Mouse (Mus musculus) left cerebral cortex, postnatal 4 days (tissue): Measurements from ENCODE around the gene Agbl2. TPM values are rescaled to one million over a fixed set of nuclear protein-coding genes. Genes with fewer than 3 reads are reported as not detected.

Source experiments
- DNase-seq: peaks from one replicate; pipeline ENCODE4 v3.0.0-alpha.2; 2022
- intact Hi-C: fragments of 180-260 bp; cut with DNase I; formaldehyde crosslinking; loops from one replicate; pipeline ENCODE4 v1.15.1; 2025
- total RNA-seq, 2 experiments: library from RNA; stranded (reverse); gene quantifications; 2 replicates each; pipeline ENCODE4 v1.2.3; 2021

Gene Agbl2
- total RNA-seq: under 1 TPM; 0.36 to 0.66 TPM

GRCm38 (mm10) chr2:90782458-90782857, at the start of gene Agbl2:
Agbl2 (plus strand) TSS chr2:90782727.
- intact Hi-C loops: no loop called here
- peak; percentile 4 for DNase-seq

- DNase-seq: no peak
- intact Hi-C loops: no loop called here
These were observed 47.2 kb upstream of the Agbl2 start for GRCm38 (mm10) chr2:90735326-90735725.

GRCm38 (mm10) chr2:90738801-90739200, 43.7 kb upstream of the Agbl2 start:
- DNase-seq: no peak
- intact Hi-C loops: no loop called here

- intact Hi-C loops: no loop called here
- DNase-seq: no peak
These were observed 43.2 kb upstream of the Agbl2 start for GRCm38 (mm10) chr2:90739327-90739726.

- intact Hi-C loops: no loop called here
- DNase-seq: no peak
These were observed 42.6 kb upstream of the Agbl2 start for GRCm38 (mm10) chr2:90739921-90740320.

GRCm38 (mm10) chr2:90744285-90745052, 38.1 kb upstream of the Agbl2 start:
- DNase-seq: no peak
- intact Hi-C loops: no loop called here

GRCm38 (mm10) chr2:90745053-90745678, 37.4 kb upstream of the Agbl2 start, which contains the start of gene Fnbp4:
Fnbp4 (plus strand) TSS chr2:90745370.
- DNase-seq: peak; percentile 98

GRCm38 (mm10) chr2:90745740-90746537, 36.6 kb upstream of the Agbl2 start:
- intact Hi-C loops: no loop called here
- DNase-seq: peak; percentile 35

More at GRCm38 (mm10) chr2:90745053-90745678, 37.4 kb upstream of the Agbl2 start, which contains the start of gene Fnbp4:
- intact Hi-C loops: no loop called here

- intact Hi-C loops: no loop called here
- DNase-seq: no peak
These were observed 36.0 kb upstream of the Agbl2 start for GRCm38 (mm10) chr2:90746538-90746865.

GRCm38 (mm10) chr2:90747131-90747530, 35.4 kb upstream of the Agbl2 start:
- intact Hi-C loops: no loop called here
- no peak for DNase-seq

- intact Hi-C loops: loop anchor here (5.0 kb wide), 1 partner anchor 63 kb away; no protein-coding TSS in a partner anchor
- DNase-seq: no peak
These were observed 32.7 kb upstream of the Agbl2 start for GRCm38 (mm10) chr2:90749676-90750459.

GRCm38 (mm10) chr2:90753565-90753964, 29.0 kb upstream of the Agbl2 start:
- intact Hi-C loops: loop anchor here (5.0 kb wide), 1 partner anchor 66 kb away; no protein-coding TSS in a partner anchor
- no peak for DNase-seq

GRCm38 (mm10) chr2:90754188-90754587, 28.3 kb upstream of the Agbl2 start:
- DNase-seq: no peak
- intact Hi-C loops: loop anchor here (5.0 kb wide), 1 partner anchor 67 kb away; no protein-coding TSS in a partner anchor

GRCm38 (mm10) chr2:90765123-90765522, 17.4 kb upstream of the Agbl2 start:
- intact Hi-C loops: loop anchor here (5.0 kb wide), 1 partner anchor 73 kb away; no protein-coding TSS in a partner anchor
- DNase-seq: no peak

GRCm38 (mm10) chr2:90781323-90781722, 1.2 kb upstream of the Agbl2 start:
- no peak for DNase-seq
- intact Hi-C loops: no loop called here

- DNase-seq: no peak
- intact Hi-C loops: no loop called here
These were observed 589 bp upstream of the Agbl2 start for GRCm38 (mm10) chr2:90781938-90782337.

- DNase-seq: peak; percentile 16
- intact Hi-C loops: no loop called here
These were observed 467 bp downstream of the Agbl2 start for GRCm38 (mm10) chr2:90782901-90783486.

GRCm38 (mm10) chr2:90788126-90788525, 5.6 kb downstream of the Agbl2 start:
- no peak for DNase-seq
- intact Hi-C loops: no loop called here

- intact Hi-C loops: no loop called here
- DNase-seq: no peak
These were observed 26.0 kb downstream of the Agbl2 start for GRCm38 (mm10) chr2:90808241-90809126.
